Mouse (Mus musculus): ENCODE measurements at regions not wholly inside any gene's neighbourhood (a gene's known extent, or its start where the extent isn't known, plus 50 kb on each side); places are given as distances from the start of the nearest gene placed in this dataset.

DNA sequence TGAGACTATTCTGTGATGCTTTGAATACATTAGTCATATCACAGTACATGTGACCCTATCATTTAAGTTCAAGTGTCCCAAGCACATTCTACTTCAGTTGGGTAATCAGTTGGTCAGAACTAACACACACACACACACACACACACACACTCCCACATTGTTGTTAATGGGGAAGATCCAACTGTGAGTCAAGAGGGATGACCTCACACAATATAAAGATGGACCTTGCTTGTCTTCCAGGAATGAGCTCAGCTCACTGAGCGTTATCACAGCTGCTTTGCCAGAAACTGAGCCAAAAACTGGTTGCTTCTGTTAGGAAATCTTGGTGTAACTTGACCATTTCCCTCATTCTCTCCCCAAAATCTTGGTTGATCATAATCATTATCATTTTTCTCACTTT, 152.4 kb upstream of the Cdyl start:
- no peak for TF ChIP-seq TAL1 (IDR thresholded peaks at IDR 0.05; ENCODE audit: low read length)
- TF ChIP-seq GATA1 (IDR thresholded peaks at IDR 0.05; ENCODE audit: low read length) = no peak

Data from erythroblast, embryonic 14.5 days (primary cell).